Mouse (Mus musculus) monocyte, adult 2 months (primary cell): ENCODE data around the gene Bpifa5.

Experiments used
- DNase-seq, 2 experiments: peaks; one replicate each; pipeline ENCODE4 v3.0.0; 2022; ENCODE audit warnings: low spot score in 2 of 2, low read depth in 1 of 2

Bpifa5 gene

DNA sequence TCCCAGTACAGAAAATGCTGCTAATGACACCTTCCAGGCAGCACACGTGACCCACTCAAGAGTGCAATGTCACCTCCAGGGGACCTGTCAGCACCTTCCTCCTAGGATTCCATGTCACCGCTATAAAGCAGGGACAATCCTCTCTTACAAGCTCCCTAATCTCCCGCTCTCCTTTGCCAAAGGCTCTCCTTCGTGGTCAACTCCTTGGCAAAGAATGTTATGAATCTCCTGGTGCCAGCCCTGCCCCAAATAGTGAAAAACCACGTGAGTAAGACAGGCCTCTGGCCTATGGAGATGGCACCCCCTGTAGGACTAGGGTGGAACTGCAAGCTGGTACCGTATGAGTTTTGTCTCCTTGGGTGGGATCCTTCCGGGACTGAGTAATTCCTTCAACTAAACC is 44.5 kb downstream of the Bpifa5 start:
- DNase-seq: no peak

DNA sequence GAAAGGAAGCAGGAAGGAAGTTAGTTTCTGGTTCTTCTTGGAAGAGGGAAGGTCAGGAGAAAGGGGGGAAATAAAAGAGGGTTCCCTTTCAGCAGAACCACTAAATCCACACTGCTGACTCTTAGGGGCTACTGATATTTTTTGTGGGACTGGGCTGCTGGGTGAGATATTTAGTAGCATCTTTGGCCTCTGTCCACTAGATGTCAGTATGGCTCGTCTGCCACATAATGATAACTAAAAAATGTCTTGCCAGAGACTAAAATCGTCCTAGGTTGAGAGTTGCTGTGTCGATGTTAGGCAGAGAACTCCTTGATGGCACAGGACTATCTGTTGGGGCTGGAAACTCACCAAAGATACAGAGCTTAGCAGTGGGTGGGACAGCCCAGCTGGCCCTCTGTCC is 46.7 kb downstream of the Bpifa5 start:
- DNase-seq: no peak

DNA sequence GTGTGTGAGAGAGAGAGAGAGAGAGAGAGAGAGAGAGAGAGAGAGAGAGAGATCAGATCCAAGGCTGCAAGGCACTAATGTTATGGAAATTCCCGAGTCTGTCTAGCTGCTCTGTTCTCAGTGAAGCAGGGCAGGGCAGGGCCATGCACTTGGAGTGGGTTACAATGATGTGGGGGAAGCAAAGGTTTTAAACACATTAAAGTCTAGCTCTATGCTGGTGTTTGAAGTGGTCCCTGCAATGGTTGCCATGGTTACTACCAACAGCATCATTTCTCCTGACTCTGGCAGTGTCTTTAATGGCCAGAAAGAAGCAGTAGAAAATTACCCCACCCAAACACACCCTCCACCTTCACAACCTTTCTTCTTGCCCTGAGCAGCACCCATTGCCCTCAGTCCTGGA is 48.7 kb downstream of the Bpifa5 start:
- no peak for DNase-seq

DNA sequence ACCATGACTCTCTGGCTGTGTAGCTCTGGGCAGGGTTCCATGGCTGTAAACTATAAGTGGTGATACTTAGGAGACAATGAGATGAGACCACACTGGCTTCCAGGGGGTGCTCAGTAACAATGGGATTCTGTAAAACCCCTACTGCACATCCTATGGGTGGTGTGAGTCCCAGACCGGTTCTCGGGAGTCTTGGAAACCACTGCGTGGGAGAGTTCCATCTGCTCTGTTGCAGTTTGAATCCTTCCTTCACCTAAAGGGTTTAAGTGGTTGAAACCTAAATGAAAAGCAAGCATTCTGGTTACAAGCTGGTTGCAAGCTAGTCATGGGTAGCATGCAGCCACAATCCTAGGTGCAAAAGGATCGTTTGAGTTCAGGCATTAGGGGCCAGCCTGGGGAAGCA is 49.5 kb downstream of the Bpifa5 start:
- DNase-seq: no peak

DNA sequence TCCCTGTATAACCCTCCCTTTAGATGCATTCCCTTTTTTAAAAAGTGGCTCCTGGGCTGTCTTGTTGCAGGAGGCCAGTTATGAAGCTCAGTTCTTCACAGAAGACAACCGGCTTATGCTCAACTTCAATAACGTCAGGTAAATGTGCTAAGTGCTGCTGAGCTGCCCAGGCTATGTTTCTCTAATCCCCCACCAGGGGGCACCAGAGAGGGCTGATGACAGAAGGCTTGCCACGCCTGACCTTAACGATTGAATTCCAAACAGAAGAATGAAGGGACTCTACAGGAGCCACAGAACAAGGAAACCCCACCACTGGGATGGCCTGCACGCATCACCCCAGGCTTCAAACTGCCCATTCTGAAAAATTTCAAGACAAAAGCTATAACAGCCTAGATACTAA is 52.8 kb downstream of the Bpifa5 start:
- DNase-seq: peak in 1 of 2 experiments; percentile 27
